Mouse (Mus musculus) right cerebral cortex, postnatal 36 days (tissue): ENCODE measurements around the gene Leo1.
"Not testable (repeated sequence)": the region's sequence is repeated elsewhere in the genome, so short reads cannot be mapped to it uniquely, and the experiment has no call there.

Experiments used
- DNase-seq, 2 experiments: peaks; one replicate each; pipeline ENCODE4 v3.0.0; 2022; ENCODE audit warnings: low spot score in 2 of 2, mixed read lengths in 1 of 2

Leo1 gene

GRCm38 (mm10) chr9:75467581-75467980 lies 26.3 kb downstream of the Leo1 start:
- no peak for DNase-seq

DNA sequence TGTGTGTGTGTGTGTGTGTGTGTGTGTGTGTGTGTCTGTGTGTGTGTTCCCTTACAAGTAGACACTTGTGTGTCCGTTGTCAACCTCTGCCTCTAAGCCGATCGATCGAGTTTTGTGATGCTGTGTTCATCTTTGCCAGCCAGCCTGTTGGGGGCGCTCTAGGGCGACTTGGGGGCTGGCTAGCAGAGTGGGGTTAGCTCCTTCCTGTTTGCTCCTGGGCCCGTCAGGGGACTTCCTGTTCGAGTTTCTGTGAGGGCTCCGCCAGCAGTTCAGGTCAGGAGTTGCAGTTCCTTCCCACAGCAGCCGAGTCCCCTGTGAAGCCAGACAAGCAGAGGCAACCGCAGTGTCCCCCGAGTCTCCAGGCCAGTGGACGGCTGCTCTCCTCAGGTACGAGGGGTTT lies 27.0 kb downstream of the Leo1 start:
- no peak for DNase-seq

DNA sequence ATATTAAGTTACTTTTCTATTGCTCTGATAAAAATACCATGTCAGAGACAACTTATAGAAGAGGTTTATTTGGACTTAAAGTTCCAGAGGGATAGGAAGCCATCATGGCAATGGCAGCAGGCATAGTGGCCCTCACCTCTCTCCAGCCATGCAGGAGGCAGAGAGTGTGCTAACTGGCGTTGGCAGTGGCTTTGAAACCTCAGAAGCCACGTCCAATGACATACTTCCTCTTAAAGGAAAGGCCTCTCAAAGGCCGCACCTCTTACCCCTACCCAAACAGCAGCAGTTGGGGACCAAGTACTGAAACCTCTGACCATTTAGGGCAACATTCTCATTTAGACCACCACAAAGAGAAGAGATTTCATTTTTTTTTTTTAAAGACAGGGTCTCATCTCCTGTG lies 35.9 kb downstream of the Leo1 start:
- DNase-seq = no peak

- no peak for DNase-seq
Observed at GRCm38 (mm10) chr9:75479106-75479725, 37.9 kb downstream of the Leo1 start.

DNA sequence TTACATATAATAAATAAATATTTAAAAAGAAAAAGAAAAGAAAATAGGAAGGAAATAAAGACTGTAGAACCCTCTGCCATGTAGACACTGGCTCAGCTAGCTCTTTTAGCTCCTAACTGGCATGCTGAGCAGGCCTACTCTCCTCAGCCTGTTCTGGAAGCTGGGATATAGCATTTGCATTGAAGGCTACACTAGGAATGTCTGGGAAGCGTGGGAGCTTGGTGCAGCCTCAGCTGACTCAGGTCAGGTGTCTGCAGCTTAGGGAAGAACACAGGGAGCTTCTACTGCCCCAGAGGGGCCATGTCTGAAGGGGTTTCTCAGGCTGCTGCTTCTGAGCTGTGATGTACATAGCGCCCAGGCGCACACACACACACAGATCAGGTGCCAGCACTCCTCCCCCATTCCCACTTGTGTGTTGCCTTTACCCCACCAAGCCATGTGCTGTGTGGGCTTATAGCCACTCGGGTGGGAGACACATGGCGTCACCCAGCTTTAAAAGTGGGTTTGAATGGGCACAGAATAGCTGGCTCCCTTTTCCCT lies 39.3 kb downstream of the Leo1 start:
- DNase-seq = peak in 1 of 2 experiments; percentile 23

- DNase-seq = no peak
Observed at GRCm38 (mm10) chr9:75485231-75485630, 43.9 kb downstream of the Leo1 start.

GRCm38 (mm10) chr9:75488255-75488654 lies 46.9 kb downstream of the Leo1 start:
- not testable (repeated sequence) for DNase-seq

DNA sequence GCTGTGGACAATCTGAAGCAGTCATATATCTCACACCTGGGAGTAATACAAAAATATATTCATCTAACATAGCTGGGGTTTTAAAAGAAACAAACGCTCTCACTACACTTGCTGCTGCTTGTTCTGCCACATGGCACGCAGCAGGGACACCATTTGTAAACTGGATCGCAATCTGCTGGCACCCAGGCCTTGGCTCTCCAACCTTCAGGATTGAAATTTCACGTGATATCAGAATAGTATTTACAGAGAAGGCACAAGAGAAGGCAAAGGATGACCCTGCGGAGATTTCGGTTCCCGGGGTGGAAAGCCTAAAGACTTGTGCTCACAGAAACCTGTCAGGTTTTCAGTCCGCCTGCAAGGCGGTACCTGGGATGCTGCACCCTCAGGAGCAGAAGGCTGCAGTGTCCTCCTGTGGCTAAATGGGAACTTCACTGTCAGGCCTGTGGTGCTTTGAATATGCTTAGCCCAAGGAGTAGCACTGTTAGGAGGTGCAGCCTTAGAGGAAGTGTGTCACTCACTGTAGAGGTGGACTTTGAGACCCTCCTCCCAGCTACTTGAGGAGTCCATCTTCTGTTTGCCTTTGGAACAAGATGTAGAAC lies 53.2 kb downstream of the Leo1 start:
- DNase-seq = no peak

GRCm38 (mm10) chr9:75495945-75496344 lies 54.6 kb downstream of the Leo1 start:
- DNase-seq = no peak

- DNase-seq = no peak
Observed at GRCm38 (mm10) chr9:75498571-75498970, 57.2 kb downstream of the Leo1 start.

DNA sequence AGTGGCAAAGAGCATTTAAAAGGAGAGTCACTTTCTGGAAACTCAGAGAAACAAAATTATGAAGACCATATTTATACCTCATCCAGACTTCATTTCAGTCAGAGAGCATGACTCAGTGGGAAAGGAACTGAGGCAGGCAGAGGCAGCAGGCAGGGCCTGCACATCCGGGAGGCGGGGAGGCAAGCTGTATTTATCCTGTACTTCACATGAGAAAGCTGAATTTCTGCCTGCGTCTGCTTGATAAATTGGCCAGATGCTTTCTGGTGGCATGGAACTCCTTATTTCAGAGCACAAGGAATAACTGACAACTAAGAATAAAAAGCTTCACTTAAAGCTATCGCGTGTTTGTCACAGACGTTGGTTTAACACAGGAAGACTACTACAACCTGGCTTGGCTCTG lies 63.0 kb downstream of the Leo1 start:
- peak in 1 of 2 experiments; percentile 18 for DNase-seq

DNA sequence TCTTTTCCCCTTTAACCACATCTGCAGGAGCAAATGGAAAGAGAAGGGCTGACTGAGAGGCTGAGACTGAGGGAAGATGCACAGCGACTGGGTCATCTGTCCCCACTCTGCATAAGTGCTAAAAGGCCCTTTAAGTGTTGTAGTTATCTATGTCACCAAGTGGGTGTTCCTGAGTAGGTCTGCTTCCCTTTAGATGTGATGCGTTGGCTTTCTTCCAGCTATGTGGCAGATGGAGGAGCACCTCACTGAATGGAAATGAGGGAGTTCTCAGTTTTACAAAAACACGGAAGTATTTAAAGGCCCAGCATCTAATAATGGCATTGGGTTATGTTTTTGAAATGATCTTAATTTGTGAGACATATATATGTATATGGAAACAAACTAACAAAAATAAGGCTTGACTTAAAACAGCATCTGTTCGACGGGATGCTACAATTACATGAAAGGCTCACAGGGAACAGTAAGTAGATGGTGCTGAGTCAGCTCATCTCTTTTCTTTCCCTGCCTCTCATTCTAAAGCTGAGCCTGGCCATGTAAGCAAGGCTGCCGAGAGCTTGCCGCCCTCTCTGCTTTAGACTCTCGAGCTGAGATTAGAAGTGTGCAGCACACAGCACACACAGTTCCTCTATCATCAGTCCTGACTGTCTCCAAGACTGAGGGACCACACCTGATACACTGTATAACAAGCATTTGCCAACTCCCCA lies 70.1 kb downstream of the Leo1 start:
- DNase-seq = no peak

- peak in 1 of 2 experiments; percentile 47 for DNase-seq
Observed at GRCm38 (mm10) chr9:75515464-75516113, 74.3 kb downstream of the Leo1 start.
